Mouse (Mus musculus) adrenal gland (tissue): ENCODE results near the gene Rab4b.

ENCODE experiments used
- microRNA-seq, 2 experiments: library from miRNA; unstranded; fragments of <30 nt; microRNA quantifications; one replicate each; pipeline ENCODE4; 2019

The Rab4b gene

Small RNA genes within 50 kb of the gene (microRNA-seq; reads per million reads assigned to microRNA genes)
- gene Mir1191 (0.23 to 0.25 reads per million in 2 experiments), gene Mir3101 (0 reads per million in 2 experiments)
